Mouse (Mus musculus): ENCODE measurements around the gene Sox5. TPM values are rescaled to one million over a fixed set of nuclear protein-coding genes. Genes with fewer than 3 reads are reported as not detected.

Sox5 gene
- polyA plus RNA-seq, 1 experiment, result 7.3 TPM

DNA sequence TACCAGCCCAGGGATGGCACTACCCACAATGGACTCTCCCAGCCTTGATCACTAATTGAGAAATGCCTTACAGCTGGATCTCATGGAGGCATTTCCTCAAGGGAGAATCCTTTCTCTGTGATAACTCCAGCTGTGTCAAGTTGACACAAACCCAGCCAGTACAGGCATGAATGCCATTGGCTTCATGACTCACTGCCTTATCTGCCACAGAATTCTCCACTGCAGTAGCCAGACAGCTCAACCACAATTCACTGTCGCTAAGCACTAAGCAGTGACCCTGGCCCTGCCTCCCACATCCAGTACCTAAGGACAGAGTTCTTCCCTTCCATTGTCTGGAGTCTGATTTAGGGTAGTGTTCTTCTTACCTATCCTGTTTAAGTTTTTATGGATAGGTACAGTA is 65.4 kb downstream of the Sox5 start:
- DNase-seq (ENCODE audit: low spot score), result no peak

DNA sequence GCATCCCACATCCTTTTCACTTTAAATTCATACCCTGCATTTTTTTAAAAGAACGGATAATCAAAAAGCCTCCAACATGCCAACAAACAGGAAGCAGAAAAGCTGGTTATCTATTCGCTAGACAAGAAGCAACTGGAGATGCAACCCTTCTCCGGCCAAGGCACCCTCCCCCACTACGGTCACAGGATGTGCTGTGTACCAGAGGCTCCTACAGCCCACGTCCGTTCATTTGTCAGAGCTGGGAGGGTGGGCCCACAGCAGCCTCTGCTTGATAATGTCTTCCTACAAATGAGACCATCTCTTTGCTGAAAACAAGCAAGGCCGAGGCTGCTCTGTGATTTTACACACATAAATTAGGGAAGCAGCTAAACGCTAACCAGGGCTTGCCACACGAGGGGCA is 69.9 kb downstream of the Sox5 start:
- no peak for DNase-seq (ENCODE audit: low spot score)

DNA sequence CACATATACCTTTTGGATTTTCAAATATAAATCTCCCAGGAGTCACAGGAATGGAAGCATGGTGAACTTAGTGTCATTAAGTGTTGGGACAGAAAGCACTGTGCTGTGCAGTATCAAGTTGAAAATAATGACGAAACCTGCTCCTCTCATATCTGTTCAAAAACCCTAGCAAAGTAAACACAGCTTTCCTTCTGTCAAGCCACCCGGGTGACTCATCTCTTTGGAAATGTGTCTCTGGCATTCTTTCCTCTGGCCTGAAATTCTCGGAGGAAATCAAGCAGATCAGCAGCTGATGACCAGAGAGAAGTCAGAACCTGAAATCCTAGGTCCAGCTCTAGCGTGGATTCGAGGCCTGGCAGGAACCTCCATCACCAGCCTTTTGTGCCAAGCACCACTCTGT is 71.0 kb downstream of the Sox5 start:
- DNase-seq (ENCODE audit: low spot score), result no peak

- DNase-seq (ENCODE audit: low spot score), result no peak
These were observed 72.1 kb downstream of the Sox5 start for GRCm38 (mm10) chr6:144709614-144710180.

DNA sequence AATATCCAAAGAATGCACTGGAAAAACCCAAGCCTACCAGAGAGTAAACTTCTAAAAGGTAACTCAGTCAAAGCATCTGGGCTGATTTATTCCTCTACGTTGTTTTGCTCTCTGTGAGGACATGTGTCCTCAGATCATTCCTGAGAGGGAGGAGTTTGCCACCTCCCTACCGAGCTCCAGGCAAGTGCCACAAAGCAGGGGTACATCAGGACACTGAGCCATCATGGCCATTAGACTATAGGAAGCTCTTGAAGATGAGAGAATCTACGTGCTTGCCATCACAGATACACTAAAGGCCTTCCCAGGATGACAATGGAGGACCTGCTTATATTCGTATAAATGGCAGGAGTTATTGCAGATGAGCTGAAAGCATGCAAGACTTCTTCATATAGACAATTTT is 73.4 kb downstream of the Sox5 start:
- DNase-seq (ENCODE audit: low spot score), result no peak

DNA sequence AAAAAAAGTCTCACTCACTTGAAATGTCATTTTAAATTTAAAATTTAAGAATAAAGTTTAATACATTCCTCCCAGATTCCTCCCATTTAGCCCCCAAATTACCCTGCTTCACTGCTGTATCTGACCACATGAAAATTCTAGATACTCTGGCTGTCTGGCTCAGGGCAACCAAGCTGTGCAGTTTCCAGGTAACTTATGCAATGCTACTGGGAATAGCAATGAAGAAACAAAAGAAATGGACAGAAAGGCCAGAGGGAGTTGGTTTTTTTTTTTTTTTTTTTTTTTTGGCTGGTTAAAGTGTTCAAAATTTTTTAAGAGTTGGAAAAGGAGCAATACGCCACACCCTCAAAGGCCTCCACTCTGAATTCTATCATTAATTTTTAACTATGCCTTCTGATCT is 73.8 kb downstream of the Sox5 start:
- DNase-seq (ENCODE audit: low spot score), result no peak

DNA sequence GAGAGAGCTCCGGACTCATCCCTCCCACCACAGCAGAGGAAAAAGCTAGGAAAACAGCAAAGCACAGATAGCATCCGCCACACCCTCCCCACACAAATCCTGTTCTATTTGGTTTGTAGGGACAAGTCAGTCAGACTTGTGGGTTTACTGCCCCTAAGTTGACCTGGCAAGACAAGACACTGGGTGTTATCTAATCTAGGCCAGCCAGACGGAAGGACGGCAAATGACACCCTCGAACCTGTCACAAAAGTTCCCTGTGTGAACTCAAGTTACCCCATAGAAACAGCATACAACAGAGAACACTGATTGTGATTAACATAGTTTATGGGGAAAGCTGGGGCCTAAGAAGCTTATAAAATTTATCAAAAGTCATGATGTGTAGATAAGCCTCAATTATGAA is 76.8 kb downstream of the Sox5 start:
- DNase-seq (ENCODE audit: low spot score), result no peak

DNA sequence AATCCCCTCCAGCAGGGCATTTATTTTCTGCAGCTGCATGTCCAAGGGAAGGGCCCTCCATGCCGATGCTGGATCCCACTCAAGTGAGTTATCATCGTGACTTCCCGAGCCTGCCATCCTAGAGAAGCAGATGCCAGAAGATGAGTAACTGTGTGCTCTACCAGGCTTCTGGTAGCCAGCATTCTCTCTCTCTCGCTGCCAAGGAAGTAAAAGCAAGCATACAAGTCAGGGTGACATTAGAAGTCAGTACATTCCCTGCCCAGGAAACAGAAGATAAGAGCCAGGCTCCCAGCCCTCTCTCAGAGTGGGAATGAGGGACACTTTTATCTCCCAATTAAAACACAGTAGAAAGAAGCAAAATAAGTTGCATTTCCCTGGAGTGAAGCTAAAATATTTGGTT is 86.1 kb downstream of the Sox5 start:
- DNase-seq (ENCODE audit: low spot score), result no peak

DNA sequence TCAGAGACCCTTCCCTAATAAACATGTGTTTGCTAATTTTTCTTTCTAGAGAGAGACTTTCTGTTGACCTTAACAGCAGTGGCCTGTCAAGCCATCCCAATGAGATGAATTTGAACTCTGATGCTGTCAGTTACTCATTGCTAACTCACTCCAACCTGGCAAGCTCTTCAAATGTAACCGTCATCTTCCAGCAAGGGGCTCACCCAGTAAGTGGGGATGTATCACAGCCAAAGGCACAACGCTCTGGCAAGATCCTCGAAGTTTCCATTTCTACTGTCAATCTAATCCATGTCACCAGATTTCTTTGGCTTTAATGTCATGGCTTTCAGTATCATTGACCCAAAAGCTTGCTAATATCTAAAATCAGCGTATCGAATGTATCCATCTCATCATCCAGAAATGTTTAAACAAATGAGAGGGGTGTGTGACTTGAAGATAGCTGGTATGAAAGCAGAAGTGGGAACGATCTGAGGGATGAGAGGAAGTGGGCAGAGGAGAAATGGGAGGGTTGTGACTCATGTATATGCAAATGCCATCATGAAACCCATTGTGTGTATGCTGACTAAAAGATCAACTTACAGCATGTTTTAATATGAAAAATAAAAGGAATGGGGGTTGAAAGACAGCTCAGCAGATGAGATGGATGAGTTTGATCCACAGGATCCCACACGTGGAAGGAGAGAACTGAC is 88.4 kb downstream of the Sox5 start:
- DNase-seq (ENCODE audit: low spot score), result no peak

- no peak for DNase-seq (ENCODE audit: low spot score)
These were observed 90.3 kb downstream of the Sox5 start for GRCm38 (mm10) chr6:144691298-144692041.

DNA sequence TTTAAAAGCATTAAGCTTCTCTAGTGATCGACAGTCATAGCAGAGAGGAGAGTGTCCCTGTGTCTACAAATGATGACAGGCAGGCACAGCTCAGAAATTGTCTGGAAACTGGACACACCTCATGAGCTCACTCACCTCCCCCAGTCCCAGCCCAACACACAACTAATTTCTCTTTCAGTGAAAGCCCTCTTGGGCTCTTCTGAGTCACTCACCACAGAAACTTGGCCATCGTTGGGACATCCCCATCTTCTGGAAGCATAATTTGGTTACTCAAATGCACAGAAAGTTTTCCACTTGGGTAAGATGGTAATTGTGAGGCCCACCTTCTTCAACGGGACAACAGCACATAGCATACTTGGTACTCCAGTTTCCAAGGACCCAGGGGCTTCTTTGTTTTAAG is 92.7 kb downstream of the Sox5 start:
- DNase-seq (ENCODE audit: low spot score), result no peak

GRCm38 (mm10) chr6:144687681-144688080 is 94.1 kb downstream of the Sox5 start:
- no peak for DNase-seq (ENCODE audit: low spot score)

- DNase-seq (ENCODE audit: low spot score), result no peak
These were observed 100.6 kb downstream of the Sox5 start for GRCm38 (mm10) chr6:144681045-144681789.

- DNase-seq (ENCODE audit: low spot score), result no peak
These were observed 104.2 kb downstream of the Sox5 start for GRCm38 (mm10) chr6:144677491-144678133.

DNA sequence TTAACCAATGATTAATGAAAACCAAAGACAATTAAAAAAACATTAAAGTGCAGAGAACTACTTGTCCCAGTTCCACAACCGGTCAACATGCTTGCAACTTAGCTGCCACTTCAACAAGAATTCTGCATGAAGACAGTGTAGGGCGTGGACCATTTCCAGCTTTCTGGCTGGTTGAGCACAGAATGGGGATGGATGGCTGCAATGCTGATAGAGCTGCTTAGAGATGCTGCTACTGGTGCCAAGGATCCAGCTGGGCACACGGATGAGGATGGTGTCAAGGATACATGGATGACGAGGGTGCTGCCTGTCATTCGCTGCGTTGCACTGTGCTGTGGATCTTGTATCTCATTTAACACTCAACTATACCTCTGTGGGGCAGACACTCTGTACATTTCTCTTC is 106.7 kb downstream of the Sox5 start:
- DNase-seq (ENCODE audit: low spot score), result no peak

DNA sequence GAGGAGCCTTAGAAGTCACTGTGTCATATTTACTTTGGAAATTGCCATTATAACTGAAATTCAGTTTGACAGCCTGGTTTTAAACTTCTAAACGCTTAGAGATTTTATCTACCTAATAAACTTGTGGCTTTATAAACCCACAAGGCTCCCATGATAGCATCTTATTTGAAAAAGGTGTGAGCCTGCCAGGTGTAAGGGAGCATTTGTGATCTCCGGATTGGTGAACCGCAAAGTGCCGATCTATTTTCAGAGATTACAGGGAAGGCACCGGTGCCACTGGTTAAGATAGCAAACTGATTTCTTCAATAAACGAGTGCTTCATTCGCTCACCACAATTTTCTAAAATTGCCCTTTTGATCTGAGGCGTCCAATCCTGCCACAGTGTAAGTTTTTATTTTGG is 107.9 kb downstream of the Sox5 start:
- no peak for DNase-seq (ENCODE audit: low spot score)

- no peak for DNase-seq (ENCODE audit: low spot score)
These were observed 111.2 kb downstream of the Sox5 start for GRCm38 (mm10) chr6:144670433-144671167.

- no peak for DNase-seq (ENCODE audit: low spot score)
These were observed 115.2 kb downstream of the Sox5 start for GRCm38 (mm10) chr6:144666617-144667016.

GRCm38 (mm10) chr6:144664765-144665164 is 117.0 kb downstream of the Sox5 start:
- no peak for DNase-seq (ENCODE audit: low spot score)

GRCm38 (mm10) chr6:144663516-144664074 is 118.2 kb downstream of the Sox5 start:
- DNase-seq (ENCODE audit: low spot score), result no peak
